Mouse (Mus musculus) lung, postnatal 10 days (tissue): ENCODE results near the gene R3hdm2.

Experiments used
- DNase-seq: peaks from one replicate; pipeline ENCODE4 v3.0.0; 2021

Gene R3hdm2

GRCm38 (mm10) chr10:127496156-127496555, 116.0 kb downstream of the R3hdm2 start:
- no peak for DNase-seq

DNA sequence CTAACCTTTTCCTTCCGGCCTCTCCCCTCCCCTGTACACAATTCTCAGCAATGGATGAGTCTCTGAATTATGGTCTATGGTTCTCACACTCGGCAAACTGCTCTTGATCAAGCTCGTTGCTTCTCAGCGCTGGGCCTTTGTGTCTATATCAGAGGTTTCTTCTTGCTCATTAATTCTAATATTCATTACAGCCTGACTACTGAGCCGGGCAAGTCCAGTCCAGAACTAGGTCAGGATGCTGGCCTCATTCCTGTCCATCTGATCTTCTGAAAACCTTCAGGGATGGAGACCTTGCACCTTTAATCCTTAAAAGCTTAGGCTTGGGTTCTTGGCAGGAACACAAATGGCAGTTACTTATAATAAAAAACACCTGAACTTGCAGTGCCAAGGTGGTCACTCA, 119.4 kb downstream of the R3hdm2 start:
- DNase-seq: no peak

DNA sequence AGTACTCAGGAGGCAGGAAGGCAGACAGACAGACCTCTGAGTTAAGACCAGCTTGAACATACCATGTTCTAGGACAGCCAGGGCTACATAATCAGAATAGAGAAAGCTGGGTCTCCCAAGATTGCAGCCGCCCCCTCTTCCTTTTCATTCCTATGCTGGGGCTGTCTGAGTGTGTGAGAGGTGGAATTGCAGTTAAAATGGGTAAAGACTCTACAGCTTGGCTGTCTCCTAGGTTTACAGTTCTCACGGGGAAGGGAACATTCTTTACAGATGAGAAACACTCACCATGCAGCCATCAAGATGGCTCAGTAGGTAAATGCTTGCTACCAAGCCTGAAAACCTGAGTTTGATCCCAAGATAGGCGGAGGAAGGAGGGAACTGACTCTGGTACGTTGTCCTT, 119.9 kb downstream of the R3hdm2 start:
- DNase-seq: no peak

DNA sequence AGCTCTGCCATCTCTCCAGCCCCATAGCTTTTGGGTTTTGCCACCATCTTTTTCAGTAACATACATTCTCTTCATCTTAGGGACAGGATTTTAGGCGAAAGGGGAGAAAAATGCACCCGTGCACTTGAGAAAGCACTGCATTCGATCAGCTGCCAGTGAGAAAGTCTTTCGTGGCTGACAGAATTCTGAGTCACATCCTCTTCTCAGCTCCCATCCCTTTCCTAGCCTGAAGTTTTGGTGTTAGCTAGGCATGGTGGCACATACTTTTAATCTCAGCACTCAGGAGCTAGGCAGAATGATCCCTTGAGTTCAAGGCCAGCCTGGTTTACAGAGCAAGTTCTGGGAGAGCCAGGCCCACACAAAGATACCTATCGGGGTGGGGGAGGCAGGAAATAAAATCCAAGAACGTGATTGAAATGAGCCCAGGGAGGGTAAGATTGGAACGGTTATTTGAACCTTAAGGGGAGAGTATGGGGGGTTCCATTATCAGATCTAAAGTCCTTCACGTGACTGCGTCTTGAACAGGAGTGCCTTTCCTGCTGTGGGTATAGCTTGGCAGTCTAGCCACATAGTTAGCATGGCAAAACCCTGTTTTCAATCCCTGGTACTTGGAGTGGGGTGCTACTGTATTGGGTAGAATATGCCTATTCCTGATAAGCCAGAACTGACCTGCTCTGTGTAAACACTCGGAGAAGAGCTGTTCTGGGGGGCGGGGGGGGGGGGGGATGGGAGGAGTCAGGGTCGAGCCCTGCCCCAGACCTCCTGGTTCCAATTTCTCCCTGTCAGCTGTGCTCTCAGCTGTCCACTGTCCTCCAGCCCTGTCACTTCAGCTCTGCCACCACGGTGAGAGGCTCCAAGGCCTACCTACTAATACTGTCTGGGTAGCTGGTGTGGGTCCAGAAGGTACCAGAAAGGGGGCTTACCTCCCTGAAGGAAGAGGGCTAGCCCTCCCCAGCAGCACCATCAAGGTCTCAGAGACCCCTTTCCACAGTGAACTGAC, 121.1 kb downstream of the R3hdm2 start, which contains the start of gene Stac3:
TSS of gene Stac3 (plus strand) at position 793 of the 1,000 bp plus-strand sequence.
- DNase-seq: no peak

- peak; percentile 85 for DNase-seq
Observed at GRCm38 (mm10) chr10:127508239-127508638, 128.1 kb downstream of the R3hdm2 start.

- peak; percentile 93 for DNase-seq
Observed at GRCm38 (mm10) chr10:127509051-127509836, 129.1 kb downstream of the R3hdm2 start.

DNA sequence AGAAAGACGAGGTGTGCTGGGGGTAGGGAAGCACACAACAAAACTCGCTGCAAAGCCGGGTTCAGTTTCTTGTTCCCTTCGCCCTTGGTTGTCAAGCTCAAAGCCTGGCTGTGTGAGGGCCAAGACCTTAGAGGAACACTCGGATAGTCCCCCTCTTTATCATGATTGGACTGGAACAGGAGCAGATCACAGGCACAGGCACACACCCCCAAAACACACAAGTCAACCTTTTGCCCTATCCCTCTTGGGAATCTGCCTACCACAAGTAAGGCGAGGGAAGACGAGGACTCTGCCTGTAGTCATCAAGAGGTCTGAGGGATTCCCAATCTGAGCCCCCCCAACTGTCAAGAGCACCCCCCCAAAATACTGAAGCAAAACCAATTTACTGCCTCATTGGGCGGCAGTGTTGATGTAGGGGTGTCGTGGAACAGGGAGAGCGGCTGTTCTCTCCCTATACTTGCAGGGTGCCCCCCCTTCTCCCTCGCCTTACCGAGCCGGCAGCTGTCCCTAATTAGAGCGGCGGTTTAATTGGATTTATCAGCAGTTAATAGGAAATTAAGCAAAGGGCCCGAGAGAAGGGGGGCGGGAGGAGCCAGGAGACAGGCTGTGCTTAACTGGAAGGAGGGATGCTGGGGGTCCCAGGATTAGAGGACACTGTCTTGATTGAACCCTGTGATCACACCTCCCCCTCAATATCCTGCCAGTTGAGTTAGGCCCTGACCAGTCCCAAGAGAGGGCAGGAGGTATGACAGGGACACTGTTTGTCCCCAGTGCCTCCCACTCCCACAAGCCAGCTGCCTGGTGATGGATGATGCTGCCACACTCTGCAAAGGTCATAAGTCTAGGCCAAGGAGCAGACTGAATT, 129.9 kb downstream of the R3hdm2 start:
- DNase-seq: no peak

- DNase-seq: no peak
Observed at GRCm38 (mm10) chr10:127510895-127511617, 130.9 kb downstream of the R3hdm2 start.

GRCm38 (mm10) chr10:127511634-127512306, 131.6 kb downstream of the R3hdm2 start:
- DNase-seq: peak; percentile 61

DNA sequence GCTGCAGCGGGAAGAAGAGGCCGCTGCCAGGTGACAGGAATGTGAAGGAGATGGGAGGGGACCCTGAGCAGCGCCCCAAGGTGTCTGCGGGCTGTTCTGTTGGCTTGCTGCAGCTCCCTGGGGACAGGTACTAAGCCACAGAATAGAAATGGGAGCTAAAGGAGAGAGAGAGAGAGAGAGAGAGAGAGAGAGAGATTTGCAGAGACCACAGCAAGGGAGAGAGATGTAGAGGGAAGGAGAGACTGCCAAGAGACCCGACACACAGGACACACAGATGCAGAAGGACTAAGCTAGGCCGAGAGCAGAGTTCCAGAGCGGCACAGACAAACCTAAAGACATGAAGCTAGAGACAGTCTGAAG, 132.2 kb downstream of the R3hdm2 start:
- no peak for DNase-seq

- peak; percentile 94 for DNase-seq
Observed at GRCm38 (mm10) chr10:127512813-127513212, 132.7 kb downstream of the R3hdm2 start.

- no peak for DNase-seq
Observed at GRCm38 (mm10) chr10:127513501-127514091, 133.5 kb downstream of the R3hdm2 start.

GRCm38 (mm10) chr10:127514111-127514698, 134.1 kb downstream of the R3hdm2 start:
- DNase-seq: no peak

DNA sequence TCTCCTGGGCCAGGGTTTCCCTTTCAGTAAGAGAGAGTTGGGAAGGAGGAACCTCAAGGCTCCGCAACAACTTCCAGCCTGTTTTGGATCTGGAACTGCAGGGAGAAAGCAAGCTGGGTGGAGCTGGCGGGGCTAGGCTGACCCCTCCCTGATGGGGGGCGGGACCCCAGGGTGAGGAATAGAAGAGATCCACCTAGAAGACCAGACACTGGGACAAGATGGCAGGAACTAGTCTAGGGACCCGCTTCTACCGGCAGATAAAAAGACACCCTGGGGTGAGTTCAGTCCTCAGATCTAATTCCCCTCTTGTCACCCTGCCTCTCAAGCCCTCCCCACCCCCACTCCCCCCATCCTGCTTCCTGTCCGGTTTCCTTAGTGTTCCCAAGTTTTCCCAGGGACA, 134.6 kb downstream of the R3hdm2 start, which contains the start of gene Ndufa4l2:
TSS of gene Ndufa4l2 (plus strand) at position 204 of the 400 bp plus-strand sequence.
- DNase-seq: peak; percentile 72

- DNase-seq: no peak
Observed at GRCm38 (mm10) chr10:127515271-127515982, 135.3 kb downstream of the R3hdm2 start.

DNA sequence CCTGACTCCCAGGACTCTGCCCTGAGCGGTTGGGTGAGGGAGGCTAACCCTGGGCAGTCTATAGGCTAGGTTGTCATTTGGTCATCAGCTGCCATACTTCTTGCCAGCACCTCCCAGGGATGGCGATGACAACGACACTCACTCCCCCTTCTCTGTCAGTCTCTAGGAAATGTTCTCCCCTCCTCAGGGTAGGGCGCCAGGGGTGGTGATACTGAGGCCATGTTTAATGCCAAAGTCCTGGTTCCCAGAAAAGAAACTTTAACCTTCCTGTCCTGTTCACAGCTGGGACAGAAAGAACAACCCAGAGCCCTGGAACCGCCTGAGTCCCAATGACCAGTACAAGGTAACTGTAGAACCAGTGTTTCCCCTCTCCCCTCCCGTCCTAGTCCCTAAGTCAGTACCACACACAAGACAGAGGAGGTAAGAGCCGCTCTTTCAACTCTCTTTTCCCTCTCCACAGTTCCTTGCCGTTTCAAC, 135.9 kb downstream of the R3hdm2 start:
- DNase-seq: no peak

DNA sequence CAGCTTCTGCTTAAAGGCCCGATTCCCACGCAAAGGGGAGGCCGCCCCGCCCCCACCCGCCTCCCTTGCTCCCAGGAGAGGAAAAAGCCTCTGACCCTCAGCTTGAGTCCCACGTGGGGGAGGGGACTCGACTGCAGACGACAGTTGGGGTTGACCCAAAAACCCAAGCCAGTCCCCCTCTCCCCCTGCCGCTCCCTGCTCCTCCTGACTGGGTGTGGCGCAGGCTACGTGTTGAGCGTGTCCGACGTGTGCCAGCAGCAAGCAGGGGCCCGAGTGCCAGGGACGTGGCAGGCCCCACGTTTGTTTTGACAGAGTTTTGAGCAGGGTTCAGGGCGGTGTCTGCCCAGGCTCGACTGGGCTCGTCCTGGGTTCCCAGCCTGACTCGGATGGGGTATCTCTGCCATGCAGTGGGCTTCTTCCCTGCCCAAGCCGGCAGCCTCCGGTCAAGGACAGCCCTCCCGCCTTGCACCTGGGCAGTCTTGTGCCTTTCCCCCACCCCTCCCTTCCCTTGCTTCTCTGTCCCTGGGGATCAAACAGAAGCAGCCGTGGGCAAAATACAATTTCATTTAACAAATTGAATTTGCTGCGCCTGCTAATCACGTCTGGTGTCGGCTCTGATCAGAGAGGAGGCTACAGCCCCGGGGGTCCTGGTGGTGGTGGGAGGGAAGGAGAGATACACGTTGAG, 136.6 kb downstream of the R3hdm2 start:
- DNase-seq: peak; percentile 74

DNA sequence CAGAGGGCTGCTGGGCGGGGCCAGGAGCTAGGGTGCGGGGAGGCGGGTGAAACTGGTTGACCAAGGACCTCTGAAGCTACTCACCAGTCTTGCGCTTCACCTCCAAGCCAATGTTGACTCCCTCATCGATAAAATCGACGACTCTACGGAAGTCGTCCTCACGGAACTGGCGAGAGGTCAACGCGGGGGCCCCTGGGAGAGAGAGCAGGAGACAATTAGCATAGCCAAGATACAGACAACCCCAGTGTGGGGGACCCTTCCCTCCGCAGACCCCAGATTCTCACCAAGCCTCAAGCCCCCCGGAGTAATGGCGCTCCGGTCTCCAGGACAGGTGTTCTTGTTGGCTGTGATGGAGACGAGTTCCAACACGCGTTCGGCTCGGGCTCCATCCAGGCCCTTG, 137.8 kb downstream of the R3hdm2 start:
- no peak for DNase-seq
